Mouse (Mus musculus) lung, postnatal 0 days (tissue): Measurements from ENCODE around the gene Nwd1.

Experiments
- CTCF ChIP-seq: IDR thresholded peaks from 2 replicates; pipeline ENCODE4 v1.5.1; 2016; ENCODE audit warnings: antibody characterized with exemption, mild to moderate bottlenecking
- EP300 ChIP-seq: IDR thresholded peaks from 2 replicates; pipeline ENCODE4 v1.6.1; 2016; ENCODE audit warnings: antibody characterized with exemption, mild to moderate bottlenecking, control low read depth

GRCm38 (mm10) chr8:72760216-72760615, 113.7 kb downstream of the Nwd1 start:
- no peak for TF ChIP-seq CTCF
- no peak for TF ChIP-seq EP300
